Mouse (Mus musculus) T-cell, adult 66 days (primary cell): ENCODE measurements around the gene Klc2. TPM values are rescaled to one million over a fixed set of nuclear protein-coding genes. Genes with fewer than 3 reads are reported as not detected.

Experiments used
- total RNA-seq, 2 experiments: library from RNA; stranded (reverse); gene quantifications; 3 replicates in 1 of 2; 4 replicates in 1 of 2; pipeline ENCODE4 v1.2.4; 2023

Gene Klc2
- total RNA-seq, result 10 to 100 TPM; 26.7 to 27.9 TPM

DNA sequence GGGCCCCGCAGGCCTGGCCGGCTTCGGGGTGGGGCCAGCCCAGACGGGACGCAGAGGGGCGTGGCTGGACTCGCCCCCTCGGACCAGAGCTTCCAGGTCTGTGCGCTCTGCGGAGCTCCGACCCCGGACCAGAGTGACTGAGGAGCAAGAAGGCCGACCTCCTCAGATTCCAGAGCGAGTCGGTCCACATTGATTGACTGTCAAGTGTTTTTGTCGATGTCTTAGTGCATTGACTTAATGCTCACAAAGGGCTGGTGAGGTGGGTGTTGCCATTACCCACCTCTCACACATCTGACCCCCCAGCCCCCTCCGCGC is at the start of gene Klc2:
Klc2 (minus strand) TSS at position 177 of the 315 bp plus-strand sequence.

DNA sequence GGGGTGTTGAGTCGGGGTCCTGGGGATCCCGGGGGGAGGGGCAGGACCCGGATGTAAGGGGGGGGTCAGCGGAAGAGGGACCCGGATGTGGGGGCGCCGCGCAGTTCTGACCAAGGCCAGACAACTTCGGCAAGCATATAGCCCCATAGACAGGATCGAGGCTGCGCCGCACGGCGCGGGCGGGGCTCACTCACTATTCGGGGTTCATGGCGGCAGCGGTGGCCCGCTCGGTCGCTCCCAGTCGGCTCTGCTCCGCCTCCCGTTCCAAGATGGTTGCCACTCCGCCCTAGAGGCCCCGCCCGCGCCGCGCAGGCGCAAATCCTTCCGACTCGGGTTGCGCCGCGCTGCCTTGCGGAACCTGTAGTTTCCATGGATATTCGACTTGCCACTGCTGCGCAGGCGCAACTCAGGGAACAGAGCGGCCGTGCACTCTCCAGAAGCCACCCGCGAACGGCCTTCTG is 11.6 kb downstream of the Klc2 start, which contains the start of gene Rab1b:
Rab1b (minus strand) TSS at position 342 of the 461 bp plus-strand sequence.

DNA sequence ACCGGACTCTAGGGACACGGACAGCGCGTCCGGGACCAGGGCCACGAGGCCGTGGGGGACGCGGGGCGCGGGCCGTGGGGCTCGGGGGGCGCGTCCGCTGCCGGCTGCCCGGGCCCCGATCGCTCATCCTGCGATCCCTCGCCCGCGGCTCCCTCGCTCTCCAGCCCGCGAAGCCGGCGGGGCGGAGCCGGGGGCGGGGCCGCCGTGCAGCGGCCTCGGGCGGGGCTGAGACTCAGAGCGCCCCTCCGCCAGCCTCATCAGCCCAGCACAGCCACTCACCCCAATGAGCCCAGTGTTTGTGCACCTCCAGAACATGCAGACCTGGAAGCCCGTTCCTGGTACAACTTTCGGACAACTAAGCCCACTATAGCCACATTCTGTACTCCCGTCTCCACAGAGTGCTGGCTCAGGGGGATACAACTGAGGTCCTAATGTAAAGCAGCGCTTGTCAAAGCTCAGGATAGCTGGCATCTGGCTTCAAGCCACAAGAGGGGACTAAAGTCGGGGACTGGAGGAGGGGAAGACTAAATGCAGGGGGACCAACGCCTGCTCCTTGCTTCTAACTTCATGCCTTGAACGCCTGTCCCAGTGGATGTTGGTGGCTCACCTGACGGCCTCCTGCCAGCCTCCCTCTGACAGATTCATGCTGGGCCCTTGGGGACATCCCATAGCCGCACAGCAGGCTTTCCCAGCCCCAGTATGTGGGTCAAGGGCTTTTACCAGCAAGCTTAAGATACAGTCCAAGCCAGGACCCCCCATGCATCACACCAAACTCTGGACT is 19.8 kb downstream of the Klc2 start, which contains the start of gene Cnih2:
Cnih2 (minus strand) TSS at position 159 of the 781 bp plus-strand sequence.

DNA sequence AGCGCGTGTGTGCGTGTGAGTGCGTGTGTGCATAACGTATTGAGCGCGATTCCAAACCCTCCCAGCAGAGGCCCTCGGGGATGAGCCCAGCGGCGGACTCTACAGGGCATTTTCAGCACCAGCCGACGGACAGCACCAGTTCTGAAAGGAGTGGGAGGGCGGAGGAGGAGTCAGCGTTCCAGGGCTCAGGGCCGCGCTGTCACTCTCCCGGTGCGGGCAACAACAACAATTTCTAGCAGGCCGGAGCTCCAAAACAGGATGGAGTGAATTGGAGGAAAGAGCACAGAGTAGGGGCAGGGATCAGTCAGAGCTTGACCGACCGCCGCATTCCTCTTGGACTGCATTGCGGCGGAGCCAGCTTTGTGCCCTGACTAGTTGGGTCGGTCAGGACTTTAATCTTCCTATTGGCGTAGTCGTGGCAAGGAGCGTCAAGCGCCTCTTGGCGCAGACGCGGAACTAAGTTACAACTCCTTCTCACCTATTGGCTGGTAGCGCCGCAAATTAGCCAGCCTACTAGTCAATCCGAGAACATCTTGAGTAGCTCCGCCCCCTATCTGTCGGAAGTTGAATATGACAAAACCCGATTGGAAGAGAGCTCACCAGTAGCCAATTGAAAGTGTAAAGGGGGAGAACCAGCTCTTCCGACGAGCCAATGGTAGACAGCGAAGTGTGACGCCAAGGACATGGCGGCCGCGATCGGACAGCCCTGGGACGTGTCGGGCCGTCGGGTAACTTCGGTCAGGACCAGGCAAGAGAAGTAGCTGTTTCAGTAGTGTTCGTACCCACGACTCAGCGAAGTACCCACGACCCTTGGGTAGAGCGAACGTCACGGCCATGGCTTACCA is 30.3 kb downstream of the Klc2 start, which contains the start of gene Yif1a:
Yif1a (plus strand) TSS at position 655 of the 845 bp plus-strand sequence.

DNA sequence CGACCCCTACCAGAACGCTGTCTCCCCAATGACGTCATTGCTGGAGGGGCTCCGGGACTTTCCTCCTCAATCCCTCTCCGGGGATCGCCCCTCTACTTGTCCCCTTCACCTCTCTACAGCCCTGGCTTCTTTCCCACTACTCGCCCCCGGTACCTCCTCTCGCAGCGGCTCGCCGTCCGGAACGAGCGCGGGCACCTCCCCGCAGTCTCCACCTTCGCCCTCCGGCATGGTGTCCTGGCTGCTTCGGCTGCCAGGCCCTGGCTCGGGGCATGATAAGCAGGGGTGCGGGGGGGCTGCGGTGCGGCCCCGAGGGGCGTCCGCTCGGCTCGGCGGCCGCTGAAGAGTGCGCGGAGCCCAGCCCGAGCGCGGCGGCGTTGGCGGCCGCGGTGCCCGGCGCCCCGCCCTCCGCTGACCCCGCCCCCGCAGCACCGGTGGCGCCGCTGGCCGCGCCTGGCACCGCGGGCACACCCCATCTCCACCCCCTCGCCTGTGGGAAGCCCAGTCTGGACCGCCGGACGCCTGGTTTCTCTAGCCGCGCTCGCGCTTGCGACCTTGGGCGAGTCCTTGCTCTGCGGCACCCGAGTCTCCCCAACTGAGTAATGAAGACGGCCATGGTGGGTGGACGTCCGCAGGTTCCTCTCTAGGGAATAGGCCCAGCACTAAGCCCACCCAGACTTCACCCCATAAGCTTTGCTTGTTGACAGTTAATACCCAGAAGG is 33.1 kb downstream of the Klc2 start, which contains the start of gene Tmem151a:
Tmem151a (minus strand) TSS at position 387 of the 719 bp plus-strand sequence.

DNA sequence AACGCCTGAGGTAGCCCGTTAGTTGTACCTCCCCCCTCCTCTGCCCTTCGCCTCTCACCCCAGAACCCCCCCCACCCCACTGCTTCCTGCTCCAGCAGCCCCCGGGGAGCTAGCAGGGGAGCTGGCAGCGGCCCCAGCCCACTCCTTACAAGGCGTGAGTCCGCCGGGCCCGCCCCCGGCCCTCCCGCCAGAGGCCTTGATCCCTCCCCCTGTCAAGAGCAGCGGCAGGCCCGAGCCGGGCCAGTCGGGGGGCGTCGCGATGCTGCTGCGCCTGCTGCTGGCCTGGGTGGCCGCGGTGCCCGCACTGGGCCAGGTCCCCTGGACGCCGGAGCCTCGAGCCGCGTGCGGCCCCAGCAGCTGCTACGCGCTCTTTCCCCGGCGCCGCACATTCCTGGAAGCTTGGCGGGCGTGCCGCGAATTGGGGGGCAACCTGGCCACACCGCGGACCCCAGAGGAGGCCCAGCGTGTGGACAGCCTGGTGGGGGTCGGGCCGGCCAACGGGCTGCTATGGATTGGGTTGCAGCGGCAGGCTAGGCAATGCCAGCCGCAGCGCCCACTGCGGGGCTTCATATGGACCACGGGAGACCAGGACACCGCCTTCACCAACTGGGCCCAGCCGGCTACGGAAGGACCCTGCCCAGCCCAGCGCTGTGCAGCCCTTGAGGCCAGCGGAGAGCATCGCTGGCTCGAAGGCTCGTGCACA is 50.3 kb downstream of the Klc2 start, which contains the start of gene Cd248:
Cd248 (plus strand) TSS at position 212 of the 703 bp plus-strand sequence.

Other genes with a start within 250 kb of the Klc2 start
- under 1 TPM in 1 of 2 experiments, not detected in 1; 0.27 TPM for gene Actn3, start 240.7 kb downstream of the Klc2 start, total RNA-seq
- 1 to 10 TPM; 5.0 to 6.1 TPM for gene Zdhhc24, start 239.9 kb downstream of the Klc2 start, total RNA-seq
- 1 to 10 TPM; 1.9 to 3.3 TPM for gene Bbs1, start 211.9 kb downstream of the Klc2 start, total RNA-seq
- gene Dpp3, start 190.3 kb downstream of the Klc2 start, total RNA-seq, result 10 to 100 TPM; 89.3 to 95.6 TPM
- 1 to 10 TPM; 2.3 to 2.9 TPM for gene Peli3, start 175.4 kb downstream of the Klc2 start, total RNA-seq
- gene Mrpl11, start 156.4 kb downstream of the Klc2 start, total RNA-seq, result 10 to 100 TPM; 32.4 to 35.4 TPM
- gene Npas4, start 128.2 kb downstream of the Klc2 start, total RNA-seq, result 1 to 10 TPM in 1 of 2 experiments, under 1 TPM in 1; 0.90 to 1.7 TPM
- gene Slc29a2, start 94.7 kb downstream of the Klc2 start, total RNA-seq, result 1 to 10 TPM; 2.6 to 4.2 TPM
- gene B4gat1, start 79.7 kb downstream of the Klc2 start, total RNA-seq, result 1 to 10 TPM; 4.5 to 5.3 TPM
- 1 to 10 TPM; 1.7 to 2.2 TPM for gene AC124502.3, start 79.7 kb downstream of the Klc2 start, total RNA-seq
- 10 to 100 TPM; 60.1 to 63.1 TPM for gene Brms1, start 77.2 kb downstream of the Klc2 start, total RNA-seq
- 10 to 100 TPM in 1 of 2 experiments, 1 to 10 TPM in 1; 7.5 to 11.2 TPM for gene Rin1, start 68.1 kb downstream of the Klc2 start, total RNA-seq
- not detected for gene Cd248, start 50.5 kb downstream of the Klc2 start, total RNA-seq
- gene Tmem151a, start 33.0 kb downstream of the Klc2 start, total RNA-seq, result 1 to 10 TPM in 1 of 2 experiments, not detected in 1; 1.0 TPM
- 10 to 100 TPM; 25.6 to 32.2 TPM for gene Yif1a, start 30.0 kb downstream of the Klc2 start, total RNA-seq
- 1 to 10 TPM; 3.4 to 3.6 TPM for gene Cnih2, start 20.0 kb downstream of the Klc2 start, total RNA-seq
- gene Rab1b, start 11.5 kb downstream of the Klc2 start, total RNA-seq, result 100 to 1,000 TPM; 103 to 108 TPM
- 100 to 1,000 TPM; 102 to 103 TPM for gene Pacs1, start 154.6 kb upstream of the Klc2 start, total RNA-seq
- 100 to 1,000 TPM; 262 to 282 TPM for gene Sf3b2, start 176.9 kb upstream of the Klc2 start, total RNA-seq
- gene Gal3st3, start 179.8 kb upstream of the Klc2 start, total RNA-seq, result not detected
- not detected for gene Catsper1, start 217.2 kb upstream of the Klc2 start, total RNA-seq
- 1 to 10 TPM; 1.0 to 2.9 TPM for gene Cst6, start 231.0 kb upstream of the Klc2 start, total RNA-seq
- gene Eif1ad, start 248.2 kb upstream of the Klc2 start, total RNA-seq, result 10 to 100 TPM; 35.1 to 42.2 TPM
- gene Banf1, start 248.6 kb upstream of the Klc2 start, total RNA-seq, result 100 to 1,000 TPM; 104 to 116 TPM